Mouse (Mus musculus): ENCODE data around the gene Tfap2b.

Gene Tfap2b

GRCm38 (mm10) chr1:19208641-19209358 is at the start of gene Tfap2b:
TSS of gene Tfap2b (plus strand) at chr1:19208914.
- in situ Hi-C loops (cut with MboI, MseI) = loop anchor here (10.0 kb wide), 1 partner anchor 1306 kb away; no protein-coding TSS in a partner anchor

DNA sequence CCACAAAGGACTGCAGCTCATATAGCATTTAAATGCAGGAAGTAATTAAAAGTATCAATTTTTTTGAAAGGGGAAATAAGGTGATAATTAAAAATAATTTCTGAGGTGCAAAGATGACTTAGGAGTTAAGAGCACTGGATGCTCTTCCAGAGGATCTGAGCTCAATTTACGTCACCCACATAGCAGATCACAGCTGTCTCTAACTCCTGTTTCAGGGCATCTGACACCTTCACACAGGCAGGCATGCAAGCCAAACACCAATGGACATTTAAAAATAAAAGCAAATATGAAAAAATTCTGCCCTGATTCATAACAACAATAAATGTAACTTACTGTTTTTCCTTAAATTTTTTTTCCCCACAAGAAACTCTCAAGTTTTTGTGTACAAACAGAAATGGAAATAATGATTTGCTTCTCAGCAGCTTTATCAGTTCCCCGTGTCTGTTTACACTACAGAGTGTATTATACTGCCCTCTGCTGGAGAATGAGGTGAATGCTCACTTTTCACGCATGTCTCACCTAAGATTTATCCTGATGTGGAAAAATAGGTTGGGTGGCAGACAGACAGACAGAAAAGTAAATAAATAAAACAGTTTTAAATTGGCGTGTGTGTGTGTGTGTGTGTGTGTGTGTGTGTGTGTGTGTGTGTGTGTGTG is 29.8 kb upstream of the Tfap2b start:
- in situ Hi-C loops (cut with MboI, MseI) = loop anchor here (25.0 kb wide), 1 partner anchor 817 kb away; no protein-coding TSS in a partner anchor

DNA sequence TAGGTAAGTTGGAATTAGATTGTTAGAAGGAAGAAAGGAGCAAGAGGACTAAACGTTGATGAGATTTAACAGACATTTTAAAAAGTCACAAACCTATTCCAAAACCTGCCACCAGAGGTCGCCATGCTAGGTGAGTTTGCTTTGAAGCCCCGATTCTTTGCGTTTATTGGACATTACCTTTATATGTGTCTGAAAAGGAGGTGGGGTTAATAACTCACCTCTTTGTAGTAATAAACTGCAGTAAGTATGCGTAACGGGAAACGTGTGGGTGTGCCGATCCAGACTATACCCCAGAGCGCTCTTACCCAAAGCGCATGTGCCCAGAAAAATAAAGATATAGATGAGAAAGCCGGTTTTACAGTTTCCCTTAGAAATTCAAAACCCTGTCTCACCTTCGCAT is 3.1 kb upstream of the Tfap2b start:
- in situ Hi-C loops (cut with MboI, MseI) = loop anchor here (10.0 kb wide), 1 partner anchor 1309 kb away; no protein-coding TSS in a partner anchor

DNA sequence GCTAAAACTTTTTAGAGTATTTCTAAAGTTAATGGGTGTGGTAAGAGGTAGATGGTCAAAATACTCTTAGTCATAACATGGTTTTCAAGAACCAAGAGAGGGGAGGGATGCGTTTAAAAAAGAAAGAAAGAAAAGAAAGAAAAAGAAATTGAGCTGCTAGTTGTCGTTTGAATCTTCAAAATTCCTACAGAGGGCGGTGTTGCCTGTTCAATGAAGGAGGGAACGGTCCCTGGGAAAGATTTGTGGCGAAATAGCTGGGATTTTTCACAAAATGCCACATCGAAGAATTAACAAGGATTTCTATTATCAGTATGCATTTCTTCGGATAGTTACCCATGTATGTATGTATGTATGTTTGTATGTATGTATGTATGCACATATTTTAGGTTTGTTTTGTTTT is 2.5 kb upstream of the Tfap2b start:
- in situ Hi-C loops (cut with MboI, MseI) = loop anchor here (10.0 kb wide), 1 partner anchor 1309 kb away; no protein-coding TSS in a partner anchor

DNA sequence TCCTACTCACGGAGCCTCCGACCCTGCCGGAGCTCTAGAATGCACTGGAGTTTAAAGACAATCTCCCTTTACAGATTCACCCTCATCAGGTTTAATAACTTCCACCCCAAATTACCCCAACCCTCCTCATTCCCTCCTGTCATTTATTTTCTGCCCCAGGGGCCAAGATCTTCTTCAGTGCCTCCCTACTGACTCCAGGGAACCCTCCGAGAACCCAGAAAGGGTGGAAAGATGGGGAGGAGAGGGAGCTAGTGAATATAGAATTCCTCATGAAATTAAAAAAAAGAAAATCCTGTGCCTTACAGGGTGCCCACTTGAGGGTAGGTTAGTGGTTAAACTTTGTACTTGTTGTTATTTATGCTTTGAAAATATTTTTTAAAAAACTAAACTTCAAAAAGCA is 1.1 kb upstream of the Tfap2b start:
- in situ Hi-C loops (cut with MboI, MseI) = loop anchor here (10.0 kb wide), 1 partner anchor 1307 kb away; no protein-coding TSS in a partner anchor

DNA sequence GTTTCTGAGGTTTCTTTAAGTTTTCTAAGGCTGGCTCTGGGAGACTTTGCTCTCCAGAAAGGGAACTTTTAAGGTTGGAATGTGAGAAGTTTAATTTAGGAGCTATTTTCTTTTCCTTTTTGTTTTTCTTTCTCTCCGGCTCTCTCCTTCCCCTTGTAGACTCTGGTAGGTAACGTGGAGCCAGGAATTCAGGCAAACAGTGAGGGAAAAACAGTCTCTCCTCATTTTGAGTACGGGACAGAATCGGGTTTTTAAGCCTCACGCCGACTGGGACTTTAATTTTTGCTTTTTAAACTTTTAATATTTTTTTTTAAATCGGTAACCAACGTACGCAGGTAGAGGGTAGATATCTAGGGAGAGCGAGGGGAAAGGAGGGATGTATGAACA is 638 bp downstream of the Tfap2b start:
- in situ Hi-C loops (cut with MboI, MseI) = loop anchor here (10.0 kb wide), 1 partner anchor 1305 kb away; no protein-coding TSS in a partner anchor

GRCm38 (mm10) chr1:19209776-19210175 is 1.1 kb downstream of the Tfap2b start:
- in situ Hi-C loops (cut with MboI, MseI) = loop anchor here (10.0 kb wide), 1 partner anchor 1305 kb away; no protein-coding TSS in a partner anchor

DNA sequence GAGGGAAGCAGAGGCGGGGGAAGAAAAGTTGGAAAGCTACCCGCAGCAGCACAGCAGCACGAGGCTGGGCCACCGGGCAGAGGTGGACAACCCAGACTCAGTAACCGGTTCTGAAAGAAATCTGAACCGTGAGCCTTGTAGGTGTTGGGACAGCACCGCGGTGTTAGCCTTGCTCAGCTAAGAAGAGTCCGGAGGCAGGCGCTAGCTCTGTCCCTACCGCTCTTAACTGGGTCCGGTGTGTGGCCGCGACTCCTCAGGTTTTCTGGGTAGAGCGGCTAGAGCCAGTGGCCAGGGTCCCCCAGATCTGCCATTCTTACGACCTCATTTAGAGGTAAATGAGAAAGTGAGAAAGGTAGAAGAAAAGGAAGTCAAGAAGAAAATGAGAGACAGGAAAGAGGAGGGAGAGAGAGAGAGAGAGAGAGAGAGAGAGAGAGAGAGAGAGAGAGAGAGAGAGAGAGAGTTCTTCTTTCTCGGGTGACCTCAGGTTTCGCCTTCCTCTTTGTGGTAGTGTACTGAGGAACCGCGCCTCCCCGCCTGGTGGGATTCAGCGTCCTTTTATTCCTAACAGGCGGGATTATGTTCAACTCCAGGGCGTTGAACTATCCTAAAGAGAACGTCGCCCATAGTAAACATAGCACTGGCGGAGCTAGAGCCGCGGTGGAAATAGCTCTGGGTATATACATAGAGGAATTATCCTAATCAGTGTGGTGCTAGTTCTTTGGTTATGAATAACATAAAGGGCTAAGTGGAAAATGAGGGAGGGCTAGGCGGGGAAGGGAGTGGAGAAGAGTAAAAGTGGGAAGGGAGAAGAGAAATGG is 1.7 kb downstream of the Tfap2b start:
- in situ Hi-C loops (cut with MboI, MseI) = no loop called here

GRCm38 (mm10) chr1:19211033-19211405 is 2.3 kb downstream of the Tfap2b start:
- in situ Hi-C loops (cut with MboI, MseI) = no loop called here

DNA sequence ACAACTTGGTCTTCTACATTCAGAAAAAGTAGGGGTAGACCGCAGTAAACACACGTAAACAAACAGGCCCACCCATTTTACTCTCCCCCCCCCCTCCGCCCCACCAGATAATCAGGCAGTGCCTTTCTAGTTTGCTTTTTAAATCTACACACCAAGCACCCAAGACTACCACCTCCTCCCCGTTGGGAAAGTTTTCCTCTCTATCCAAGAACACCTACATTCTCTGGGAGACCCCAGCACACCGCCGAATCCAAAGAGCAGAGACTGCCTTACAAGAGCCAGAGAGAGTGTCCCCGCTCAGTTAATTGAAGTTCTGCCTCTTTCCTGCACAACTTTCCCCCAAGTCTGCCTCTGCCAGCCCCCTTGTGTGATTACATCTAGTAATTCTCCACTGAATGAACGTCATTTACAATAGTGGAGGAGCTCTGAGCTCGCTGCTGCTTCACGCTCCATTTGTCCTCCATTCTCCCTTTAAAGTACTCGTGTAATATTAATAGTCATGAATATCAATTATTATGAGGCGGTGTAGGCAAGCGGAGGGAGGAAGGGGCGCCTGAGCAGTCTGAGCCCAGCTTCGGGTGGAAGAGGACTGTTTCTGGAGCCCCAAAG is 2.9 kb downstream of the Tfap2b start:
- in situ Hi-C loops (cut with MboI, MseI) = no loop called here

DNA sequence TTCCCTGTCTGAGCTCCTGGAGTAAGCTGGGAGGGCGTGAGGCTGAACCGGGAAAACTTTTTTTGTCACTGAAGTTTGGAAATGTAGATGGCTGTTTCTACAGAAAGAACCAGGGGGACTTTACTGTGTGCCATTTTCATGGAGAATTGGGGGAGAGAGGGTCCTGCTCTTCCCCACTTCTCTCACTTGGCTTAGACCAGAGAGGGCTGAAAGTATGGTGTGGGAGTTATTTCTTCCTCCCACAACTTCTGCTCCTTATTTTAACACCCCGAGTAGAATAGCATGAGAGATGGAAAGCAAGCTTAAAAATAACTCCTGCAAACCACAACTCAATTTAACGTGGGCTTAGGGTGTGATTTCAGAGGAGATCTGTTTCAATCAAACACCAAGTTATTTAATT is 4.0 kb downstream of the Tfap2b start:
- in situ Hi-C loops (cut with MboI, MseI) = no loop called here

GRCm38 (mm10) chr1:19213171-19213570 is 4.5 kb downstream of the Tfap2b start:
- in situ Hi-C loops (cut with MboI, MseI) = no loop called here

- in situ Hi-C loops (cut with MboI, MseI) = no loop called here
Measured at GRCm38 (mm10) chr1:19213851-19214395, 5.2 kb downstream of the Tfap2b start.

GRCm38 (mm10) chr1:19217391-19217790 is 8.7 kb downstream of the Tfap2b start:
- in situ Hi-C loops (cut with MboI, MseI) = no loop called here

- in situ Hi-C loops (cut with MboI, MseI) = no loop called here
Measured at GRCm38 (mm10) chr1:19218221-19218620, 9.5 kb downstream of the Tfap2b start.

DNA sequence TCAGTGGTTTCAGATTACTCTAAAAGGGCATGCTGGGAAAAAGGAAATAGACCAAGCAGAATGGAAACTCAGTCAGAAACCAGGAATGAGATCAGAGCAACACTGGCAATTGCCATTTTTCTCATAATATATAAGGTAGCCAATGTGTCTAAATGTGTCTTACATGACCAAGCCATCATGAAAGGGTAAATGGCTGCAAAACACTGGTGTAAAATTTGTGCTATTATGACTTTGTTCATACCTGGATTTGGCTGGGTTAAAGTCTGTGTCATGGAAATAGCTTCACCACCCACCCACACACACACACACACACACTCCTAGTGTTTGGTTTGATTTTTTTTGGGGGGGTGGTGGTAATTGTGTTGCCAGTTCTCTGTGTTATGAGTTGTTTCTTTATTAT is 10.7 kb downstream of the Tfap2b start:
- in situ Hi-C loops (cut with MboI, MseI) = no loop called here

- in situ Hi-C loops (cut with MboI, MseI) = no loop called here
Measured at GRCm38 (mm10) chr1:19220564-19220963, 11.8 kb downstream of the Tfap2b start.

- in situ Hi-C loops (cut with MboI, MseI) = no loop called here
Measured at GRCm38 (mm10) chr1:19221601-19222000, 12.9 kb downstream of the Tfap2b start.

DNA sequence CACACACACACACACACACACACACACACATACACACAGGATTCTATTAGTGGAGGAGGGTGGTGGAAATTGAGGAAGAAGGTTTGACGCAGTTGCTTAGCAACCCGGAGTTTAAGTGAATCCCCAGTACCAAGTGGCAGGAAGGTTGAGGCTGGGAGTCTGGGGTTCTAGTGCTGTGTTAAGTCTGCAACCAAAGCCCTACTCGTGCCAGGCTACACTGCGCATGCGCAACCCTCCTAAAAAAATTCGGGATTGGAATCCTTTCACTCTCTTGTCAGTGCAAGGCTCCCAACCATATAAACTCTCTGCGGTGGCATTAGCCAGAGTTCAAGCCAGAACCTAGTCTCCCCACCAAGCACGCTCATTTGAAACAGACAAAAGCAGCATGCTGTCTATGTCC is 18.0 kb downstream of the Tfap2b start:
- in situ Hi-C loops (cut with MboI, MseI) = no loop called here

- in situ Hi-C loops (cut with MboI, MseI) = no loop called here
Measured at GRCm38 (mm10) chr1:19230926-19231573, 22.3 kb downstream of the Tfap2b start.

GRCm38 (mm10) chr1:19231574-19232080 is 22.9 kb downstream of the Tfap2b start:
- in situ Hi-C loops (cut with MboI, MseI) = no loop called here
